Mouse (Mus musculus): Measurements from ENCODE around the gene Map3k7.

DNA sequence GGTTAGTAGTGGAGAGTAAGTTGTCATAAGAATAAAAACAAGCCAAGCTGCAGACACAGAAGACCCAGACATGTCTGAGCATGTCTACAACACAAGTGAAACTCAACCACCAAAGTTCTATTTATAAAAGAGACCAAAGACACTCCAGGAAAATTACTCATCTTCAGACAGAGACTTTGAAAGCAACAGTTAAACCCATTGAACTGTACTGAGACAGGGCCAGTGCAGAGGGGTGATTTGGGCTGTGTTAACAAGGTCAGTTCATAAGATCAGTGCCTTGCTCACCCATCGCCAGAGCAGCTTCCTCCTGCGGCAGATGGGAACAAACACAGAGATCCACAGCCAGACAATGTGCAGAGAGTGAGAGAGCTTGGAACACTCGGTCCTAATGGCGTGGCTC, 22.3 kb upstream of the Map3k7 start:
- TF ChIP-seq CTCF (IDR thresholded peaks at IDR 0.05; ENCODE audit: low read depth) (no peak), EP300 (IDR thresholded peaks at IDR 0.05; ENCODE audit: low read depth) (no peak)

All from liver, embryonic 14.5 days (tissue).